Mouse (Mus musculus): ENCODE data around the gene Ntrk1. TPM values are rescaled to one million over a fixed set of nuclear protein-coding genes. Genes with fewer than 3 reads are reported as not detected.

The Ntrk1 gene
- total RNA-seq, 2 experiments from 2014 or later, result 0.25 to 0.32 TPM

DNA sequence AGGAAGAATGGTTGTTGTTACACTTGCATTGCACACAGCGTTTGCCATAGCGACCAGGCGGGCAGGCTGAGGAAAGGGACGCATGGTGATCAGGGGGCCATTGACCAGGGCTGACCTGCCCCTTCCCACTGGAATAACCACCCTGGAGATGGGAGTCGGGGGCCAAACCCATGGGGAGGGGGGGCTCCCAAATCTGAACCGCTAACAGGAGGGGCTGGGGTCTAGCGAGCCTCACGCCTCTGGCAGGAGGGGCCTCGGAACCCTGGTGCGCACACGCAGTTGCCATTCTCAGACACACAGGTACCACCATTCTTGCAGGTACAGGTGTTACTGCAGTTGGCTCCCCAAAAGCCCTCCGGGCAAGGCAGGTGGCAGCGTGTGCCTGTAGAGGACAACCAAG, 41.1 kb downstream of the Ntrk1 start:
- no peak for DNase-seq (ENCODE audit: low spot score in 2 of 2)

GRCm38 (mm10) chr3:87752567-87752966, 42.4 kb downstream of the Ntrk1 start:
- DNase-seq (ENCODE audit: low spot score in 2 of 2), result no peak

GRCm38 (mm10) chr3:87749977-87750376, 45.0 kb downstream of the Ntrk1 start:
- DNase-seq (ENCODE audit: low spot score in 2 of 2), result no peak

DNA sequence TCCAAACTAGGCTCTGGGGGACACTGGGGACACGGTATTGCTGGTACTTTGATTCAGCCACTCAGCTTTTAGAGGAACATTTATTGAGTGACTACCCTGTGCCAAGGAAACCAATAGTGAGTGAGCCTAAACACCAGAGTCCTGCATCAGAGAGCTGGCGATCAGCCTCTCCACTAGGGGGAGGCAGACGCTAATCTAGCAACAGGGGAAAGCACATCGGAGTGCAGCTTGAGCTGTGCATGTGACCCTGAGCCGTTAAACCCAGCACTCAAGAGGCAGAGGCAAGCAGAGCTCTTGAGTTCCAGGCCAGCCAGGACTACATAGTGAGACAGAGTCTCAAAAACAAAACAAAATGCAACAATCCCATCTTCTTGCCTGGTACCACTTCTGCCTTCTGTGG, 45.9 kb downstream of the Ntrk1 start:
- peak; percentile 42 to 75 for DNase-seq (ENCODE audit: low spot score in 2 of 2)

- DNase-seq (ENCODE audit: low spot score in 2 of 2), result no peak
Measured at GRCm38 (mm10) chr3:87748431-87748830, 46.5 kb downstream of the Ntrk1 start, which contains the start of gene Lrrc71. Gene Lrrc71 (minus strand): TSS chr3:87748625.

GRCm38 (mm10) chr3:87745036-87745659, 49.8 kb downstream of the Ntrk1 start:
- no peak for DNase-seq (ENCODE audit: low spot score in 2 of 2)

DNA sequence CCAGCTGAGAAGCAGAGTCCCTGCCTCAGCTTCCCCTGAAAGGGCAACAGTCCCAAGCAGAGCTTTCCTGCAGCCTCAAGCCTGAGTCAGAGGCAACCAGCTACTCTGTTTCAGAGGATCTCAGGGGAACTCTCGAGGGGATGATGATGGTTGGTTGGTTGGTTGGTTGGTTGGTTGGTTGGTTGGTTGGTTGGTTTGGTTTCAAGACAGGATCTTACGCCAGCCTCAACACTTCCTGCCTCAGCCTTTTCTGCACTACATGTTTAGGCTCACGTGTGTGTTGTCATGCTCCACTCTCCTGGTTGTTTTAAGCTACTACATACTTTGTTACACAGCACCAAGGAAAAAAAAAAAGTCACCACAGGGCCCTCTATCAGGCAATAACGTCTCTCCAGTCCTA, 51.0 kb downstream of the Ntrk1 start:
- DNase-seq (ENCODE audit: low spot score in 2 of 2), result no peak

DNA sequence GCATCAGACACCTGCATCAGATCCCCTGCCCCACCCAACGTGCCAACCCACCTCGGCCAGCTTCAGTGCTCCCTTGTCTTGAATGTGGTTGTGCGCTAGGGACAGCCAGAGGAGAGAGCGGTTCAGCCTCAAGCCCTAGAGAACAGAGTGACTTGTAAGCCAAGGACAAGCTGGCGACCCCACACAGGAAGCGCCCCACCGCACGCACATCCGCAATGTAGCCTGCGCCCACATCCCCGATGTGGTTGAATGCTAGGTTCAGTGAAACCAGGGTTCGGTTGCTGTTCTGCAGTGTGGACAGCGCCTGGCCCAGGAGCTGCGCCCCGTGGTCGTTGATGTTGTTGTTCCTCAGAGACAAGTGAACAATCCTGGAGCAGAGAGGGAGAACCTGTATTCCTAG, 52.2 kb downstream of the Ntrk1 start:
- no peak for DNase-seq (ENCODE audit: low spot score in 2 of 2)

- DNase-seq (ENCODE audit: low spot score in 2 of 2), result no peak
Measured at GRCm38 (mm10) chr3:87742013-87742412, 52.9 kb downstream of the Ntrk1 start.

DNA sequence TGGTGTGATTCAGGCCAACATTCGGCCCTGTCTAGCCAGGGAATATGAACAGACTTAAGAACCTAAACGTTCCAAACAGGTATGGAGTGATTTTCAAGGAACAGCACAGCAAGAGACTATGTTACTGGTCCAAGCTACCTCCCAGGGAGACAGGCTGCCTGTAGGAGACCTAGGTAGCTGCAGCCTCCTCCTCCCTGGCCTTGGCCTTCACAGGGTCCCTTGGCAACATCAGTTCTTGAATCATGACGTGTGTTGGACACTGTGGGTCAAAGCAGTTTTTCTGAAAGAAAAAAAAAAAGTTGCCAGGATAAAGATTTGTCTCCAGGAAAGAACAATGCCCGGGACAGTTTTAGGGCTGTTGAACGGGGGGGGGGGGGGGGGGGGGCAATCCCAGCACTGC, 56.1 kb downstream of the Ntrk1 start:
- DNase-seq (ENCODE audit: low spot score in 2 of 2), result no peak

- DNase-seq (ENCODE audit: low spot score in 2 of 2), result no peak
Measured at GRCm38 (mm10) chr3:87735335-87735734, 59.6 kb downstream of the Ntrk1 start.

GRCm38 (mm10) chr3:87733984-87734761, 60.8 kb downstream of the Ntrk1 start:
- no peak for DNase-seq (ENCODE audit: low spot score in 2 of 2)

DNA sequence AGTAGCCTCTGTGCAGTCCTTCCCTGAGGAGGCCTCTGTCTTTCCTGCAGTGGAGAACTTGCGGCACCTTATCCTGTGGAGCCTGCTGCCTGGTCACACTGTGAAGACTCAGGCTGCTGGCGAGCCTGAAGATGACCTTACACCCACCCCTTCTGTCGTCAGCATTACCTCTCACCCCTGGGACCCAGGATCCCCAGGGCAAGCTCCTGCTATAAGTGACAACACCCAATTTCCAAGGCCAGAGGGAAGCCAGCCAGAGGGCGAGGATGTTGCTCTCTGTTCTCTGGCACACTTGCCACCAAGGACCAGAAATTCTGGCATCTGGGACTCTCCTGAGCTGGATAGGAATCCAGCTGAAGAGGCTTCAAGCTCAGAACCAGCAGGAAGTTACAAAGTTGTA, 61.9 kb downstream of the Ntrk1 start:
- DNase-seq (ENCODE audit: low spot score in 2 of 2), result no peak

GRCm38 (mm10) chr3:87728696-87729095, 66.3 kb downstream of the Ntrk1 start:
- no peak for DNase-seq (ENCODE audit: low spot score in 2 of 2)

Other genes starting within 250 kb of the Ntrk1 start
- 10 to 100 TPM; 59.9 to 60.5 TPM for gene Arhgef11, start 177.6 kb downstream of the Ntrk1 start, total RNA-seq (2021)
- gene Lrrc71, start 46.5 kb downstream of the Ntrk1 start, total RNA-seq (2021), result 1 to 10 TPM in 1 of 2 experiments, under 1 TPM in 1; 0.89 to 1.1 TPM
- under 1 TPM; 0.15 TPM for gene Insrr, start 1.8 kb upstream of the Ntrk1 start, total RNA-seq (2021)
- 10 to 100 TPM in 1 of 2 experiments, 1 to 10 TPM in 1; 7.1 to 11.6 TPM for gene Pear1, start 29.1 kb upstream of the Ntrk1 start, total RNA-seq (2021)
- not detected for gene Sh2d2a, start 51.6 kb upstream of the Ntrk1 start, total RNA-seq (2021)
- 10 to 100 TPM; 56.0 to 61.0 TPM for gene Prcc, start 90.4 kb upstream of the Ntrk1 start, total RNA-seq (2021)
- gene Hdgf, start 111.2 kb upstream of the Ntrk1 start, total RNA-seq (2021), result 100 to 1,000 TPM; 144 to 153 TPM
- 10 to 100 TPM; 52.3 to 55.2 TPM for gene Mrpl24, start 124.3 kb upstream of the Ntrk1 start, total RNA-seq (2021)
- gene Isg20l2, start 135.2 kb upstream of the Ntrk1 start, total RNA-seq (2021), result 10 to 100 TPM; 13.9 to 15.1 TPM
- gene Rrnad1, start 135.6 kb upstream of the Ntrk1 start, total RNA-seq (2021), result 10 to 100 TPM; 22.3 to 22.8 TPM
- 1 to 10 TPM; 1.4 to 2.6 TPM for gene Crabp2, start 153.5 kb upstream of the Ntrk1 start, total RNA-seq (2021)
- gene Nes, start 175.9 kb upstream of the Ntrk1 start, total RNA-seq (2021), result 1 to 10 TPM; 3.6 to 4.7 TPM
- gene Bcan, start 205.1 kb upstream of the Ntrk1 start, total RNA-seq (2021), result 100 to 1,000 TPM; 281 to 298 TPM
- gene Hapln2, start 232.4 kb upstream of the Ntrk1 start, total RNA-seq (2021), result 10 to 100 TPM; 33.0 to 33.4 TPM
- 10 to 100 TPM; 16.3 to 16.5 TPM for gene Gpatch4, start 247.9 kb upstream of the Ntrk1 start, total RNA-seq (2021)

Data from layer of hippocampus, adult 18-20 months (tissue).